Mouse (Mus musculus) heart, embryonic 16.5 days (tissue): Measurements from ENCODE around the gene Gm44579. TPM values are rescaled to one million over a fixed set of nuclear protein-coding genes. Genes with fewer than 3 reads are reported as not detected.

Experiments
- ATAC-seq: fragments of 200-750 bp; cut with Nextera tagmentation; replicated peaks from 2 replicates; pipeline ENCODE4 v1.8.0; 2017; ENCODE audit warnings: moderate number of reproducible peaks; ENCODE audit not compliant: insufficient read depth, low FRiP score; ENCODE audit errors: extremely low read depth
- H3K27ac ChIP-seq: fragments of 300-500 bp; sonication (generic); 2 replicates; pipeline ENCODE4 v1.5.1; 2014; ENCODE audit warnings: mild to moderate bottlenecking, low read length, control low read depth, moderate library complexity
- H3K27me3 ChIP-seq: fragments of 300-500 bp; sonication (generic); 2 replicates; pipeline ENCODE4 v1.6.1; 2014; ENCODE audit warnings: low read length, mixed read lengths; ENCODE audit not compliant: control insufficient read depth, insufficient read depth
- H3K36me3 ChIP-seq: fragments of 300-500 bp; sonication (generic); 2 replicates; pipeline ENCODE4 v1.6.1; 2014; ENCODE audit not compliant: control insufficient read depth, insufficient read depth
- H3K4me1 ChIP-seq: fragments of 300-500 bp; sonication (generic); 2 replicates; pipeline ENCODE4 v1.6.1; 2014; ENCODE audit warnings: low read length, mixed read lengths; ENCODE audit not compliant: control insufficient read depth, insufficient read depth
- H3K4me2 ChIP-seq: fragments of 300-500 bp; sonication (generic); 2 replicates; pipeline ENCODE4 v1.6.1; 2014; ENCODE audit warnings: low read depth, mild to moderate bottlenecking, control low read depth, low read length
- H3K4me3 ChIP-seq: fragments of 300-500 bp; sonication (generic); 2 replicates; pipeline ENCODE4 v1.5.1; 2014; ENCODE audit warnings: mild to moderate bottlenecking, control low read depth, low read length
- H3K9ac ChIP-seq: fragments of 300-500 bp; sonication (generic); 2 replicates; pipeline ENCODE4 v1.6.1; 2014; ENCODE audit warnings: low read length, control low read depth
- H3K9me3 ChIP-seq: fragments of 300-500 bp; sonication (generic); replicated peaks from 2 replicates; pipeline ENCODE4 v1.6.1; 2016; ENCODE audit warnings: low read length; ENCODE audit not compliant: control insufficient read depth
- WGBS: fragments of 180-500 bp; shearing (Covaris S2); extraction: QIAGEN DNeasy Blood & Tissue Kit; methylation state at CpG from one replicate; pipeline ENCODE4 v1.1.7; 2014; 5-methylcytosine and 5-hydroxymethylcytosine counted together
- polyA plus RNA-seq: library from polyadenylated mRNA; unstranded; fragments of >200 nt; fragmentation: Nextera tagmentation; extraction: Ambion mirVana; gene quantifications from 2 replicates; pipeline ENCODE4 v1.2.1, GENCODE M21; 2015

The Gm44579 gene
- not detected in 2 replicates for polyA plus RNA-seq

- no peak for ATAC-seq
- Histone ChIP-seq H3K36me3 (no peaks in the 10 kb centered on the region), H3K4me2 (no peak within 1 kb of the TSS), H3K4me1 (no peaks in the 10 kb centered on the region), H3K27ac (no peak within 1 kb of the TSS), H3K9me3 (no peaks in the 10 kb centered on the region), H3K9ac (no peak within 1 kb of the TSS), H3K4me3 (no peak within 1 kb of the TSS), H3K27me3 (no peaks in the 10 kb centered on the region)
- 57% methylated on average over 4 of the region's 4 CpGs for WGBS
Measured at GRCm38 (mm10) chr15:98220877-98221276, at the start of gene Gm44579, which contains the start of gene Olfr287. Gm44579 (minus strand) TSS chr15:98220977. Olfr287 (minus strand) TSS chr15:98221056.

- Histone ChIP-seq H3K4me2 (no peak overlapping the region), H3K27me3 (no peaks in the 10 kb centered on the region), H3K36me3 (no peaks in the 10 kb centered on the region), H3K9ac (no peak overlapping the region), H3K4me3 (no peak overlapping the region), H3K9me3 (peaks cover 3% of the 10 kb centered on the region; the same call in 1 of the 2 replicates), H3K27ac (no peak overlapping the region), H3K4me1 (no peaks in the 10 kb centered on the region)
- no peak for ATAC-seq
- 88% methylated on average over 7 of the region's 7 CpGs for WGBS
Measured at GRCm38 (mm10) chr15:98257776-98258175, 37.0 kb upstream of the Gm44579 start.

- H3K9ac ChIP-seq: no peak within 1 kb of the TSS
- ATAC-seq: no peak
- WGBS: 79% methylated on average over 8 of the region's 8 CpGs
- no peaks in the 10 kb centered on the region for H3K27me3 ChIP-seq
- no peaks in the 10 kb centered on the region for H3K36me3 ChIP-seq
- H3K27ac ChIP-seq: no peak within 1 kb of the TSS
- H3K9me3 ChIP-seq: peaks cover 3% of the 10 kb centered on the region; the same call in 1 of the 2 replicates
- H3K4me2 ChIP-seq: no peak within 1 kb of the TSS
- H3K4me3 ChIP-seq: no peak within 1 kb of the TSS
- H3K4me1 ChIP-seq: no peaks in the 10 kb centered on the region
Measured at GRCm38 (mm10) chr15:98257193-98257592, 36.4 kb upstream of the Gm44579 start, which contains the start of gene H1fnt. H1fnt (minus strand) TSS chr15:98257293.

GRCm38 (mm10) chr15:98256271-98256670 is 35.5 kb upstream of the Gm44579 start:
- H3K9ac ChIP-seq: no peak overlapping the region
- no peaks in the 10 kb centered on the region for H3K27me3 ChIP-seq
- no peaks in the 10 kb centered on the region for H3K9me3 ChIP-seq
- no peak for ATAC-seq
- H3K4me2 ChIP-seq: no peak overlapping the region
- H3K27ac ChIP-seq: no peak overlapping the region
- no peaks in the 10 kb centered on the region for H3K36me3 ChIP-seq
- 88% methylated on average over 13 of the region's 13 CpGs for WGBS
- no peak overlapping the region for H3K4me3 ChIP-seq
- H3K4me1 ChIP-seq: no peaks in the 10 kb centered on the region

- Histone ChIP-seq H3K9ac (no peak overlapping the region), H3K4me2 (no peak overlapping the region), H3K9me3 (no peaks in the 10 kb centered on the region), H3K36me3 (no peaks in the 10 kb centered on the region), H3K4me1 (no peaks in the 10 kb centered on the region), H3K27ac (no peak overlapping the region), H3K4me3 (no peak overlapping the region), H3K27me3 (no peaks in the 10 kb centered on the region)
- no peak for ATAC-seq
- 86% methylated on average over 4 of the region's 4 CpGs for whole genome bisulfite sequencing
Measured at GRCm38 (mm10) chr15:98235442-98235841, 14.7 kb upstream of the Gm44579 start.

GRCm38 (mm10) chr15:98234350-98234749 is 13.6 kb upstream of the Gm44579 start, which contains the start of gene Olfr286:
Olfr286 (minus strand) TSS chr15:98234450.
- H3K27ac ChIP-seq: no peak within 1 kb of the TSS
- H3K9ac ChIP-seq: no peak within 1 kb of the TSS
- no peak within 1 kb of the TSS for H3K4me3 ChIP-seq
- no peaks in the 10 kb centered on the region for H3K27me3 ChIP-seq
- H3K9me3 ChIP-seq: no peaks in the 10 kb centered on the region
- no peaks in the 10 kb centered on the region for H3K4me1 ChIP-seq
- H3K36me3 ChIP-seq: no peaks in the 10 kb centered on the region
- WGBS: 82% methylated on average over 4 of the region's 4 CpGs
- no peak for ATAC-seq
- H3K4me2 ChIP-seq: no peak within 1 kb of the TSS

- Histone ChIP-seq H3K4me2 (no peak overlapping the region), H3K27ac (no peak overlapping the region), H3K36me3 (no peaks in the 10 kb centered on the region), H3K4me3 (no peak overlapping the region), H3K4me1 (no peaks in the 10 kb centered on the region), H3K27me3 (no peaks in the 10 kb centered on the region), H3K9me3 (no peaks in the 10 kb centered on the region), H3K9ac (no peak overlapping the region)
- no peak for ATAC-seq
- 72% methylated on average over 7 of the region's 7 CpGs for WGBS
Measured at GRCm38 (mm10) chr15:98226096-98226495, 5.3 kb upstream of the Gm44579 start.

GRCm38 (mm10) chr15:98225610-98226009 is 4.8 kb upstream of the Gm44579 start:
- ATAC-seq: no peak
- 40% methylated on average over 16 of the region's 16 CpGs for WGBS
- H3K9me3 ChIP-seq: no peaks in the 10 kb centered on the region
- H3K4me1 ChIP-seq: no peaks in the 10 kb centered on the region
- no peak overlapping the region for H3K4me2 ChIP-seq
- H3K36me3 ChIP-seq: no peaks in the 10 kb centered on the region
- no peaks in the 10 kb centered on the region for H3K27me3 ChIP-seq
- no peak overlapping the region for H3K9ac ChIP-seq
- no peak overlapping the region for H3K4me3 ChIP-seq
- H3K27ac ChIP-seq: no peak overlapping the region

- no peak overlapping the region for H3K4me2 ChIP-seq
- no peak overlapping the region for H3K9ac ChIP-seq
- no peak overlapping the region for H3K27ac ChIP-seq
- H3K4me1 ChIP-seq: no peaks in the 10 kb centered on the region
- H3K27me3 ChIP-seq: no peaks in the 10 kb centered on the region
- H3K9me3 ChIP-seq: no peaks in the 10 kb centered on the region
- no peak for ATAC-seq
- no peaks in the 10 kb centered on the region for H3K36me3 ChIP-seq
- no peak overlapping the region for H3K4me3 ChIP-seq
Measured at GRCm38 (mm10) chr15:98222377-98222776, 1.6 kb upstream of the Gm44579 start.
